Mouse (Mus musculus): ENCODE data around the gene Git2. TPM values are rescaled to one million over a fixed set of nuclear protein-coding genes. Genes with fewer than 3 reads are reported as not detected.
A peak's percentile ranks its signal among the peaks of the same experiment; 100 is the strongest.

The Git2 gene
- polyA plus RNA-seq, 1 experiment from 2014 or later, result 51.6 TPM

GRCm38 (mm10) chr5:114795231-114795630 lies 19.9 kb upstream of the Git2 start:
- H3K9ac ChIP-seq, result no peak overlapping the region
- WGBS, result 40% methylated on average over 9 of the region's 9 CpGs
- ATAC-seq (replicated peaks), result no peak
- H3K4me1 ChIP-seq, result peaks cover 20% of the 10 kb centered on the region
- H3K27me3 ChIP-seq (replicated peaks), result no peaks in the 10 kb centered on the region
- H3K4me3 ChIP-seq, result no peak overlapping the region
- H3K4me2 ChIP-seq, result no peak overlapping the region
- H3K9me3 ChIP-seq, result no peaks in the 10 kb centered on the region
- H3K36me3 ChIP-seq (replicated peaks), result peaks cover 54% of the 10 kb centered on the region; the same call in 1 of the 2 replicates
- H3K27ac ChIP-seq, result no peak overlapping the region

- no peak overlapping the region for H3K4me2 ChIP-seq
- 70% methylated on average over 4 of the region's 4 CpGs for WGBS
- no peaks in the 10 kb centered on the region for H3K27me3 ChIP-seq (replicated peaks)
- peaks cover 49% of the 10 kb centered on the region; the same call in 1 of the 2 replicates for H3K36me3 ChIP-seq (replicated peaks)
- no peak overlapping the region for H3K4me3 ChIP-seq
- no peak overlapping the region for H3K27ac ChIP-seq
- H3K4me1 ChIP-seq, result peaks cover 20% of the 10 kb centered on the region
- no peak overlapping the region for H3K9ac ChIP-seq
- no peaks in the 10 kb centered on the region for H3K9me3 ChIP-seq
- no peak for ATAC-seq (replicated peaks)
These were observed 19.3 kb upstream of the Git2 start for GRCm38 (mm10) chr5:114794609-114795008.

- H3K36me3 ChIP-seq (replicated peaks), result peaks cover 43% of the 10 kb centered on the region; the same call in 1 of the 2 replicates
- no peak overlapping the region for H3K4me2 ChIP-seq
- H3K9me3 ChIP-seq, result no peaks in the 10 kb centered on the region
- ATAC-seq (replicated peaks), result no peak
- no peak overlapping the region for H3K4me3 ChIP-seq
- H3K27me3 ChIP-seq (replicated peaks), result no peaks in the 10 kb centered on the region
- H3K9ac ChIP-seq, result no peak overlapping the region
- WGBS, result 75% methylated on average over 7 of the region's 7 CpGs
- no peak overlapping the region for H3K27ac ChIP-seq
- H3K4me1 ChIP-seq, result peaks cover 20% of the 10 kb centered on the region
These were observed 18.0 kb upstream of the Git2 start for GRCm38 (mm10) chr5:114793317-114793716.

GRCm38 (mm10) chr5:114785196-114785595 lies 9.9 kb upstream of the Git2 start:
- no peak overlapping the region for H3K9ac ChIP-seq
- peaks cover 11% of the 10 kb centered on the region; the same call in 1 of the 2 replicates for H3K36me3 ChIP-seq (replicated peaks)
- no peak overlapping the region for H3K27ac ChIP-seq
- no peak for ATAC-seq (replicated peaks)
- no peaks in the 10 kb centered on the region for H3K27me3 ChIP-seq (replicated peaks)
- no peak overlapping the region for H3K4me3 ChIP-seq
- H3K4me2 ChIP-seq, result no peak overlapping the region
- 71% methylated on average over 5 of the region's 5 CpGs for WGBS
- H3K4me1 ChIP-seq, result peaks cover 8% of the 10 kb centered on the region; the same call in 1 of the 2 replicates
- H3K9me3 ChIP-seq, result no peaks in the 10 kb centered on the region

- H3K36me3 ChIP-seq (replicated peaks), result peaks cover 10% of the 10 kb centered on the region; the same call in 1 of the 2 replicates
- no peak overlapping the region for H3K4me3 ChIP-seq
- peaks cover 8% of the 10 kb centered on the region; the same call in 1 of the 2 replicates for H3K4me1 ChIP-seq
- no peak overlapping the region for H3K4me2 ChIP-seq
- H3K27ac ChIP-seq, result no peak overlapping the region
- WGBS, result 74% methylated on average over 16 of the region's 16 CpGs
- no peaks in the 10 kb centered on the region for H3K27me3 ChIP-seq (replicated peaks)
- ATAC-seq (replicated peaks), result no peak
- H3K9me3 ChIP-seq, result no peaks in the 10 kb centered on the region
- H3K9ac ChIP-seq, result no peak overlapping the region
These were observed 9.4 kb upstream of the Git2 start for GRCm38 (mm10) chr5:114784622-114785165.

- Histone ChIP-seq H3K27me3 (replicated peaks) (no peaks in the 10 kb centered on the region), H3K4me1 (peaks cover 13% of the 10 kb centered on the region), H3K9ac (no peak overlapping the region), H3K4me3 (no peak overlapping the region), H3K36me3 (replicated peaks) (peaks cover 3% of the 10 kb centered on the region; the same call in 1 of the 2 replicates), H3K4me2 (no peak overlapping the region), H3K27ac (no peak overlapping the region), H3K9me3 (no peaks in the 10 kb centered on the region)
- ATAC-seq (replicated peaks), result 0 out of 2 replicates have a peak, but pooled peaks have one; percentile 20
- WGBS, result 81% methylated on average over 12 of the region's 12 CpGs
These were observed 8.3 kb upstream of the Git2 start for GRCm38 (mm10) chr5:114783405-114784163.

- Histone ChIP-seq H3K9ac (no peak overlapping the region), H3K4me2 (no peak overlapping the region), H3K36me3 (replicated peaks) (peaks cover 3% of the 10 kb centered on the region; the same call in 1 of the 2 replicates), H3K27ac (no peak overlapping the region), H3K9me3 (no peaks in the 10 kb centered on the region), H3K4me3 (no peak overlapping the region), H3K27me3 (replicated peaks) (no peaks in the 10 kb centered on the region), H3K4me1 (peaks cover 19% of the 10 kb centered on the region)
- no peak for ATAC-seq (replicated peaks)
- 87% methylated on average over 9 of the region's 9 CpGs for WGBS
These were observed 7.7 kb upstream of the Git2 start for GRCm38 (mm10) chr5:114782991-114783390.

- 85% methylated on average over 7 of the region's 7 CpGs for WGBS
- Histone ChIP-seq H3K9ac (no peak overlapping the region), H3K9me3 (no peaks in the 10 kb centered on the region), H3K4me2 (no peak overlapping the region), H3K36me3 (replicated peaks) (0 out of 2 replicates have a peak, but pooled peaks cover 2% of the 10 kb centered on the region), H3K27me3 (replicated peaks) (no peaks in the 10 kb centered on the region), H3K4me1 (peaks cover 38% of the 10 kb centered on the region), H3K27ac (no peak overlapping the region), H3K4me3 (no peak overlapping the region)
- ATAC-seq (replicated peaks), result no peak
These were observed 5.6 kb upstream of the Git2 start for GRCm38 (mm10) chr5:114780912-114781311.

GRCm38 (mm10) chr5:114779956-114780489 lies 4.7 kb upstream of the Git2 start:
- WGBS, result 84% methylated on average over 7 of the region's 7 CpGs
- H3K4me2 ChIP-seq, result no peak overlapping the region
- no peak for ATAC-seq (replicated peaks)
- H3K4me1 ChIP-seq, result peaks cover 39% of the 10 kb centered on the region
- no peak overlapping the region for H3K27ac ChIP-seq
- H3K27me3 ChIP-seq (replicated peaks), result no peaks in the 10 kb centered on the region
- no peak overlapping the region for H3K4me3 ChIP-seq
- H3K9me3 ChIP-seq, result no peaks in the 10 kb centered on the region
- no peak overlapping the region for H3K9ac ChIP-seq
- H3K36me3 ChIP-seq (replicated peaks), result no peaks in the 10 kb centered on the region

- WGBS, result 58% methylated on average over 7 of the region's 7 CpGs
- Histone ChIP-seq H3K9me3 (no peaks in the 10 kb centered on the region), H3K4me1 (peaks cover 46% of the 10 kb centered on the region), H3K4me3 (peak overlapping the region; percentile 99), H3K27ac (no peak overlapping the region), H3K4me2 (peak overlapping the region; percentile 80), H3K27me3 (replicated peaks) (no peaks in the 10 kb centered on the region), H3K36me3 (replicated peaks) (no peaks in the 10 kb centered on the region), H3K9ac (peak overlapping the region; percentile 9; the same call in 1 of the 2 replicates)
- ATAC-seq (replicated peaks), result no peak
These were observed 857 bp upstream of the Git2 start for GRCm38 (mm10) chr5:114776174-114776573.

GRCm38 (mm10) chr5:114774403-114775051 lies 790 bp downstream of the Git2 start, which contains the start of gene Ankrd13a:
Gene Ankrd13a, plus strand, starts transcription at chr5:114774677.
- peak within 1 kb of the TSS; percentile 80 for H3K4me2 ChIP-seq
- H3K27me3 ChIP-seq (replicated peaks), result no peaks in the 10 kb centered on the region
- peaks cover 53% of the 10 kb centered on the region for H3K4me1 ChIP-seq
- under 1% methylated on average over 58 of the region's 73 CpGs for WGBS
- H3K27ac ChIP-seq, result peak within 1 kb of the TSS; percentile 96
- ATAC-seq (replicated peaks), result peak; percentile 89
- peak within 1 kb of the TSS; percentile 95 for H3K9ac ChIP-seq
- H3K9me3 ChIP-seq, result no peaks in the 10 kb centered on the region
- peak within 1 kb of the TSS; percentile 99 for H3K4me3 ChIP-seq
- no peaks in the 10 kb centered on the region for H3K36me3 ChIP-seq (replicated peaks)

GRCm38 (mm10) chr5:114773780-114774179 lies 1.5 kb downstream of the Git2 start:
- H3K4me1 ChIP-seq, result peaks cover 49% of the 10 kb centered on the region
- peak overlapping the region; percentile 96 for H3K27ac ChIP-seq
- H3K36me3 ChIP-seq (replicated peaks), result no peaks in the 10 kb centered on the region
- ATAC-seq (replicated peaks), result peak; percentile 25; the same call in 1 of the 2 replicates
- no peaks in the 10 kb centered on the region for H3K9me3 ChIP-seq
- no peaks in the 10 kb centered on the region for H3K27me3 ChIP-seq (replicated peaks)
- peak overlapping the region; percentile 99 for H3K4me3 ChIP-seq
- peak overlapping the region; percentile 80 for H3K4me2 ChIP-seq
- peak overlapping the region; percentile 95 for H3K9ac ChIP-seq
- WGBS, result under 1% methylated on average over 11 of the region's 11 CpGs
